Mouse (Mus musculus) T-helper 2 cell (primary cell): ENCODE data around the gene Gxylt2.

Experiments used
- in situ Hi-C: fragments of 300-600 bp; cut with MboI, MseI; formaldehyde crosslinking; loops from one replicate; pipeline ENCODE4 v1.15.1; 2025; ENCODE audit warnings: high pct_unique_total_duplicates

The Gxylt2 gene

GRCm38 (mm10) chr6:100704574-100705365, at the start of gene Gxylt2:
Gene Gxylt2, plus strand, starts transcription at chr6:100704734.
- in situ Hi-C loops = no loop called here

GRCm38 (mm10) chr6:100660395-100660794, 44.1 kb upstream of the Gxylt2 start:
- in situ Hi-C loops = no loop called here

- in situ Hi-C loops = no loop called here
These were observed 42.3 kb upstream of the Gxylt2 start for GRCm38 (mm10) chr6:100662224-100662623.

- in situ Hi-C loops = no loop called here
These were observed 36.9 kb upstream of the Gxylt2 start for GRCm38 (mm10) chr6:100667644-100668043.

- in situ Hi-C loops = no loop called here
These were observed 35.7 kb upstream of the Gxylt2 start for GRCm38 (mm10) chr6:100668858-100669257.

GRCm38 (mm10) chr6:100670370-100670841, 34.1 kb upstream of the Gxylt2 start:
- in situ Hi-C loops = no loop called here

- in situ Hi-C loops = no loop called here
These were observed 33.6 kb upstream of the Gxylt2 start, which contains the start of gene Shq1 for GRCm38 (mm10) chr6:100670880-100671344. Gene Shq1, minus strand, starts transcription at chr6:100671157.

GRCm38 (mm10) chr6:100671401-100671800, 33.1 kb upstream of the Gxylt2 start:
- in situ Hi-C loops = no loop called here

GRCm38 (mm10) chr6:100674974-100675373, 29.6 kb upstream of the Gxylt2 start:
- in situ Hi-C loops = no loop called here

- in situ Hi-C loops = no loop called here
These were observed 28.1 kb upstream of the Gxylt2 start for GRCm38 (mm10) chr6:100676461-100676860.

GRCm38 (mm10) chr6:100678636-100679035, 25.9 kb upstream of the Gxylt2 start:
- in situ Hi-C loops = no loop called here

- in situ Hi-C loops = no loop called here
These were observed 18.2 kb upstream of the Gxylt2 start for GRCm38 (mm10) chr6:100686341-100686740.

GRCm38 (mm10) chr6:100699986-100700385, 4.5 kb upstream of the Gxylt2 start:
- in situ Hi-C loops = no loop called here

GRCm38 (mm10) chr6:100700774-100701173, 3.8 kb upstream of the Gxylt2 start:
- in situ Hi-C loops = no loop called here

GRCm38 (mm10) chr6:100704197-100704573, 349 bp upstream of the Gxylt2 start:
- in situ Hi-C loops = no loop called here

- in situ Hi-C loops = no loop called here
These were observed 855 bp downstream of the Gxylt2 start for GRCm38 (mm10) chr6:100705366-100705811.

GRCm38 (mm10) chr6:100706861-100707260, 2.3 kb downstream of the Gxylt2 start:
- in situ Hi-C loops = no loop called here

GRCm38 (mm10) chr6:100707557-100707956, 3.0 kb downstream of the Gxylt2 start:
- in situ Hi-C loops = no loop called here

- in situ Hi-C loops = no loop called here
These were observed 3.7 kb downstream of the Gxylt2 start for GRCm38 (mm10) chr6:100708248-100708647.

GRCm38 (mm10) chr6:100708996-100709395, 4.5 kb downstream of the Gxylt2 start:
- in situ Hi-C loops = no loop called here

- in situ Hi-C loops = no loop called here
These were observed 4.9 kb downstream of the Gxylt2 start for GRCm38 (mm10) chr6:100709483-100709882.

GRCm38 (mm10) chr6:100710170-100710569, 5.6 kb downstream of the Gxylt2 start:
- in situ Hi-C loops = no loop called here

- in situ Hi-C loops = no loop called here
These were observed 6.3 kb downstream of the Gxylt2 start for GRCm38 (mm10) chr6:100710866-100711265.
